Mouse (Mus musculus): ENCODE measurements around the gene Serpinf2. TPM values are rescaled to one million over a fixed set of nuclear protein-coding genes. Genes with fewer than 3 reads are reported as not detected.

Serpinf2 gene
- polyA plus RNA-seq, 2 experiments: 0.53 TPM; not detected in 1

DNA sequence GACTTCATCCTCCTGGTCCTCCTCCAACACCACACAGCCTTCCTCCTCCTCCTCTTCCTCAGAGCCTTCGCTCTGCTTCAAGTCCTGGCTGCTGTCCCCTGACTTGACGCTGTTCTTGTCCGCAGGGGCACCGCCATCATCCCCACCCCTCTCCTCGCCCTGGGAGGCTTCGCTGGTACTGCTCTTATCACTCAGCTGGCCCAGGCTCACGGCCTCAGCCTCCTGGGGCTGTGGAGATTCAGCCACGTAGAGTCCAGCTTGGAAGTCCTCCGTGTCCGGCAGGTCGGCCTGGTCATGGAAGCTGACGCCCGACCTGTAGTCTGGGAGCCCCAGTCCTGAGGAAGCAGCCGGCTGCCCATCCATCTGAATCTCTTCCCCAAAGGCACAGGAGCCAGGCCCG is 11.5 kb upstream of the Serpinf2 start:
- ATAC-seq (ENCODE audit: low FRiP score, low read depth) (no peak), DNase-seq (ENCODE audit: low spot score) (no peak)
- Histone ChIP-seq H3K4me3 (replicated peaks; ENCODE audit: low read length) (no peak overlapping the region), H3K4me1 (ENCODE audit: control insufficient read depth, insufficient read depth, low read length) (peaks cover 13% of the 10 kb centered on the region), H3K27ac (replicated peaks; ENCODE audit: low read depth, low read length) (no peak overlapping the region), H3K27me3 (ENCODE audit: control insufficient read depth, insufficient read depth, low read length) (no peaks in the 10 kb centered on the region), H3K36me3 (ENCODE audit: control insufficient read depth, insufficient read depth, low read length) (peaks cover 37% of the 10 kb centered on the region), H3K9me3 (ENCODE audit: control insufficient read depth, low read length) (no peaks in the 10 kb centered on the region), H3K9ac (ENCODE audit: low read depth, low read length, severe bottlenecking) (0 out of 2 replicates have a peak overlapping the region, but pooled peaks have one; percentile 14), H3K4me2 (replicated peaks; ENCODE audit: low read depth, low read length, severe bottlenecking) (no peak overlapping the region)
- WGBS: 88% methylated on average over 15 of the region's 15 CpGs
- TF ChIP-seq POLR2A (IDR thresholded peaks at IDR 0.05; ENCODE audit: borderline replicate concordance, extremely low read depth, insufficient read depth, insufficient read length): no peak

GRCm38 (mm10) chr11:75450304-75450908 is 11.0 kb upstream of the Serpinf2 start:
- 86% methylated on average over 8 of the region's 8 CpGs for WGBS
- Histone ChIP-seq H3K27ac (replicated peaks; ENCODE audit: low read depth, low read length) (no peak overlapping the region), H3K9ac (ENCODE audit: low read depth, low read length, severe bottlenecking) (0 out of 2 replicates have a peak overlapping the region, but pooled peaks have one; percentile 14), H3K9me3 (ENCODE audit: control insufficient read depth, low read length) (no peaks in the 10 kb centered on the region), H3K4me3 (replicated peaks; ENCODE audit: low read length) (no peak overlapping the region), H3K4me2 (replicated peaks; ENCODE audit: low read depth, low read length, severe bottlenecking) (no peak overlapping the region), H3K27me3 (ENCODE audit: control insufficient read depth, insufficient read depth, low read length) (no peaks in the 10 kb centered on the region), H3K4me1 (ENCODE audit: control insufficient read depth, insufficient read depth, low read length) (peaks cover 13% of the 10 kb centered on the region), H3K36me3 (ENCODE audit: control insufficient read depth, insufficient read depth, low read length) (peaks cover 42% of the 10 kb centered on the region)
- ATAC-seq (ENCODE audit: low FRiP score, low read depth) (no peak), DNase-seq (ENCODE audit: low spot score) (no peak)
- no peak for TF ChIP-seq POLR2A (IDR thresholded peaks at IDR 0.05; ENCODE audit: borderline replicate concordance, extremely low read depth, insufficient read depth, insufficient read length)

GRCm38 (mm10) chr11:75449695-75450094 is 10.3 kb upstream of the Serpinf2 start:
- H3K27me3 ChIP-seq (ENCODE audit: control insufficient read depth, insufficient read depth, low read length): no peaks in the 10 kb centered on the region
- H3K4me3 ChIP-seq (replicated peaks; ENCODE audit: low read length): no peak overlapping the region
- H3K4me2 ChIP-seq (replicated peaks; ENCODE audit: low read depth, low read length, severe bottlenecking): no peak overlapping the region
- no peak overlapping the region for H3K9ac ChIP-seq (ENCODE audit: low read depth, low read length, severe bottlenecking)
- H3K27ac ChIP-seq (replicated peaks; ENCODE audit: low read depth, low read length): no peak overlapping the region
- no peak for DNase-seq (ENCODE audit: low spot score)
- peaks cover 44% of the 10 kb centered on the region for H3K36me3 ChIP-seq (ENCODE audit: control insufficient read depth, insufficient read depth, low read length)
- no peak for ATAC-seq (ENCODE audit: low FRiP score, low read depth)
- no peak for TF ChIP-seq POLR2A (IDR thresholded peaks at IDR 0.05; ENCODE audit: borderline replicate concordance, extremely low read depth, insufficient read depth, insufficient read length)
- no peaks in the 10 kb centered on the region for H3K9me3 ChIP-seq (ENCODE audit: control insufficient read depth, low read length)
- H3K4me1 ChIP-seq (ENCODE audit: control insufficient read depth, insufficient read depth, low read length): peaks cover 9% of the 10 kb centered on the region
- WGBS: 83% methylated on average over 7 of the region's 7 CpGs

DNA sequence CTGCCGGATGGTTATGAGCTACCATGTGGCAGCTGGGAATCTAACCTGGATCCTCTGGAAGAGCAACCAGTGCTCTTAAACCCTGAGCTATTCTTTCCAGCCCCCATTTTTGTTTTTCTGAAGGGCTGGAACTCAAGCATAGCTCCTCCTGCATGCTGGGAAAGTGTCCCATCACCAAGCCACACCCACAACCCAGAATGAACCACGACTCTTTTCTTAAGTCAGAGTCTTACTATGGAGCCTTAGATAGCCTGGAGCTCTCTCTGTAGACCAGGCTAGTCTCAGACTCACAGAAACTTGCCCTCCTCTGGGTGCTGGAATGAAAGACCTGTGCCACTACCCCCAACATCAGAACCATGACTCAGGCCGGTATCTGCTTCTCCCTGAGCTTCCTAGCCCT is 9.2 kb upstream of the Serpinf2 start:
- 73% methylated on average over 3 of the region's 3 CpGs for WGBS
- H3K27ac ChIP-seq (replicated peaks; ENCODE audit: low read depth, low read length): no peak overlapping the region
- H3K4me1 ChIP-seq (ENCODE audit: control insufficient read depth, insufficient read depth, low read length): peaks cover 2% of the 10 kb centered on the region; the same call in 1 of the 2 replicates
- no peak overlapping the region for H3K4me2 ChIP-seq (replicated peaks; ENCODE audit: low read depth, low read length, severe bottlenecking)
- H3K27me3 ChIP-seq (ENCODE audit: control insufficient read depth, insufficient read depth, low read length): no peaks in the 10 kb centered on the region
- DNase-seq (ENCODE audit: low spot score) (no peak), ATAC-seq (ENCODE audit: low FRiP score, low read depth) (no peak)
- no peak overlapping the region for H3K4me3 ChIP-seq (replicated peaks; ENCODE audit: low read length)
- H3K9me3 ChIP-seq (ENCODE audit: control insufficient read depth, low read length): no peaks in the 10 kb centered on the region
- no peak overlapping the region for H3K9ac ChIP-seq (ENCODE audit: low read depth, low read length, severe bottlenecking)
- TF ChIP-seq POLR2A (IDR thresholded peaks at IDR 0.05; ENCODE audit: borderline replicate concordance, extremely low read depth, insufficient read depth, insufficient read length): no peak
- peaks cover 45% of the 10 kb centered on the region for H3K36me3 ChIP-seq (ENCODE audit: control insufficient read depth, insufficient read depth, low read length)

GRCm38 (mm10) chr11:75443711-75444110 is 4.3 kb upstream of the Serpinf2 start:
- DNase-seq (ENCODE audit: low spot score): no peak
- Histone ChIP-seq H3K9ac (ENCODE audit: low read depth, low read length, severe bottlenecking) (no peak overlapping the region), H3K4me1 (ENCODE audit: control insufficient read depth, insufficient read depth, low read length) (no peaks in the 10 kb centered on the region), H3K27me3 (ENCODE audit: control insufficient read depth, insufficient read depth, low read length) (no peaks in the 10 kb centered on the region), H3K27ac (replicated peaks; ENCODE audit: low read depth, low read length) (no peak overlapping the region), H3K9me3 (ENCODE audit: control insufficient read depth, low read length) (no peaks in the 10 kb centered on the region), H3K4me3 (replicated peaks; ENCODE audit: low read length) (no peak overlapping the region), H3K4me2 (replicated peaks; ENCODE audit: low read depth, low read length, severe bottlenecking) (no peak overlapping the region), H3K36me3 (ENCODE audit: control insufficient read depth, insufficient read depth, low read length) (peaks cover 45% of the 10 kb centered on the region)
- WGBS: 56% methylated on average over 8 of the region's 8 CpGs
- TF ChIP-seq POLR2A (IDR thresholded peaks at IDR 0.05; ENCODE audit: borderline replicate concordance, extremely low read depth, insufficient read depth, insufficient read length): no peak
- ATAC-seq (ENCODE audit: low FRiP score, low read depth): no peak

Data from limb, embryonic 14.5 days (tissue).